Mouse (Mus musculus) embryonic facial prominence, embryonic 11.5 days (tissue): ENCODE results near the gene Efnb3. TPM values are rescaled to one million over a fixed set of nuclear protein-coding genes. Genes with fewer than 3 reads are reported as not detected.

Source experiments
- ATAC-seq: fragments of 200-750 bp; cut with Nextera tagmentation; replicated peaks from 2 replicates; pipeline ENCODE4 v1.8.0; 2017; ENCODE audit warnings: low read depth; ENCODE audit not compliant: insufficient number of reproducible peaks, low FRiP score, low TSS enrichment
- DNase-seq: peaks from one replicate; pipeline ENCODE4 v3.0.0-alpha.2; 2015; ENCODE audit warnings: low spot score
- H3K27ac ChIP-seq: fragments of 300-500 bp; sonication (generic); replicated peaks from 2 replicates; pipeline ENCODE4 v1.5.1; 2014; ENCODE audit warnings: mild to moderate bottlenecking, low read depth, low read length, control low read depth
- H3K27me3 ChIP-seq: fragments of 300-500 bp; sonication (generic); 2 replicates; pipeline ENCODE4 v1.6.1; 2014; ENCODE audit warnings: mild to moderate bottlenecking, low read length, moderate library complexity, mixed read lengths; ENCODE audit not compliant: control insufficient read depth, insufficient read depth
- H3K36me3 ChIP-seq: fragments of 300-500 bp; sonication (generic); replicated peaks from 2 replicates; pipeline ENCODE4 v1.6.1; 2014; ENCODE audit warnings: low read depth, mild to moderate bottlenecking, low read length, moderate library complexity, mixed read lengths; ENCODE audit not compliant: control insufficient read depth, insufficient read depth
- H3K4me1 ChIP-seq: fragments of 300-500 bp; sonication (generic); 2 replicates; pipeline ENCODE4 v1.6.1; 2014; ENCODE audit warnings: low read length, mixed read lengths; ENCODE audit not compliant: control insufficient read depth, insufficient read depth
- H3K4me2 ChIP-seq: fragments of 300-500 bp; sonication (generic); 2 replicates; pipeline ENCODE4 v1.6.1; 2014; ENCODE audit warnings: low read depth, mild to moderate bottlenecking, control low read depth, low read length, moderate library complexity
- H3K4me3 ChIP-seq: fragments of 300-500 bp; sonication (generic); 2 replicates; pipeline ENCODE4 v1.5.1; 2014; ENCODE audit warnings: low read depth, low read length, control low read depth
- H3K9ac ChIP-seq: fragments of 300-500 bp; sonication (generic); replicated peaks from 2 replicates; pipeline ENCODE4 v1.6.1; 2014; ENCODE audit warnings: mild to moderate bottlenecking, control low read depth, low read length
- H3K9me3 ChIP-seq: fragments of 300-500 bp; sonication (generic); replicated peaks from 2 replicates; pipeline ENCODE4 v1.6.1; 2016; ENCODE audit warnings: mild to moderate bottlenecking, low read length, inconsistent platforms, mixed read lengths; ENCODE audit not compliant: control insufficient read depth
- WGBS: fragments of 180-500 bp; shearing (Covaris S2); extraction: QIAGEN DNeasy Blood & Tissue Kit; methylation state at CpG from one replicate; pipeline ENCODE4 v1.1.7; 2014; 5-methylcytosine and 5-hydroxymethylcytosine counted together
- polyA plus RNA-seq: library from polyadenylated mRNA; unstranded; fragments of >200 nt; fragmentation: Nextera tagmentation; extraction: Ambion mirVana; gene quantifications from 2 replicates; pipeline ENCODE4 v1.2.1, GENCODE M21; 2014

The Efnb3 gene
- polyA plus RNA-seq, 1 experiment from 2014 or later, result 11.3 TPM

DNA sequence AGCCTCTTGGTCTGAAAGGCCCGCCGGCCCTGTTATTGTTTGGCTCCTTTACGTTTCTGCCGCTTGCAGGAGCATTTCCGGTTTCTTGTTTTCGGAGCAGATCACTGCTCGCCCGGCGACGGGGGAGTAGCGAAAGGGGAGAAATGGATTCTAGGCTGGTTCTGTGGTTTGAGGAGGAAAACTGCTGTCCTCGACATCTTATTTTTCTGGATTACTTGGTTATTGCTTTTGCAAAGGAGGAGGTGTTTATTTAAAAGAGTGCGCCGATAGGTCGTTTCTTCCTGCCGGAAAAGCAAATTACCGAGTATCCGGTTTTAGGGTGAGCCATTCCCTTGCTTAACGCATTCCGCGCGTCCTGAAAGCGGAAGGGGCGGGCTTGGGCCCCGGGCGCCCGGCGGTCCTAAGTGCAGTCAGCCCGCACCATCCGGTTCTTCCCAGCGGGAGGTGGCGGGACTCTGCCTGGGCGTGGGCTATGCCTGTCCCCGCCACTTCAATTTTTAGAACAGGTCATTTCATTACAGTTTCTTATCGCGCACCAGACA is 21.2 kb upstream of the Efnb3 start:
- Histone ChIP-seq H3K27ac (peak overlapping the region; percentile 80), H3K4me2 (peak overlapping the region; percentile 69), H3K9ac (peak overlapping the region; percentile 84), H3K27me3 (no peaks in the 10 kb centered on the region), H3K4me1 (peaks cover 7% of the 10 kb centered on the region), H3K36me3 (no peaks in the 10 kb centered on the region), H3K9me3 (no peaks in the 10 kb centered on the region), H3K4me3 (peak overlapping the region; percentile 65)
- WGBS, result 0% methylated on average over 36 of the region's 36 CpGs
- peak; percentile 98 for DNase-seq
- ATAC-seq, result peak; percentile 74

DNA sequence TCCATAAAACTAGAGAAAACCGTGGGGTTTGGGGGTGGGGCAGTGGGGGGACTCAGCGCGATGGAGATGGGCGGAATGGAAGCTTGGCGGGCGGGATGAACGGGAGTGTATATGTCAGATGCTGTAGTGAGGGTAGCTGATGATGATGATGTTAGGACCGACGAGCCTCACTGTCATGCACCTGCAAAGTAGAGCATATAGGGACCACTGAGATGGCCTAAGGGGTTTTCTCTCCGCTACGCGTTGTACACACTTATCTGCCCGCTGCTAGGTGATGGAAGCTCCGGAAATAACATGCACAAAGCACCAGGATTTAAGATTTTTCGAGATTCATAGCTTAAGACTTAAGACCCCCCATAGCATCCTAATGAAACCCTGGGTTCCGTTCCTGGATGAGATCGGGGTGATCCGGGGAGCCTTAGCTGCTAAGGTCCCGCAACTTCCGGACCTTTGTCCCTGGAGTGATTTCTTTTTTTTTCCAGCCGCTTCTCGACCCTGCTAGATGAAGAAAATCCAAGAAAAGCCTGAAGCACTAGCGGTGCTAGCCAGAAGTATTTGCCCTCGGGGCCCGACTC is 20.7 kb upstream of the Efnb3 start:
- Histone ChIP-seq H3K9ac (peak overlapping the region; percentile 84), H3K9me3 (no peaks in the 10 kb centered on the region), H3K27me3 (no peaks in the 10 kb centered on the region), H3K4me2 (peak overlapping the region; percentile 69), H3K36me3 (no peaks in the 10 kb centered on the region), H3K4me3 (peak overlapping the region; percentile 65), H3K27ac (peak overlapping the region; percentile 80), H3K4me1 (peaks cover 7% of the 10 kb centered on the region)
- WGBS, result under 1% methylated on average over 25 of the region's 25 CpGs
- ATAC-seq, result no peak
- no peak for DNase-seq

DNA sequence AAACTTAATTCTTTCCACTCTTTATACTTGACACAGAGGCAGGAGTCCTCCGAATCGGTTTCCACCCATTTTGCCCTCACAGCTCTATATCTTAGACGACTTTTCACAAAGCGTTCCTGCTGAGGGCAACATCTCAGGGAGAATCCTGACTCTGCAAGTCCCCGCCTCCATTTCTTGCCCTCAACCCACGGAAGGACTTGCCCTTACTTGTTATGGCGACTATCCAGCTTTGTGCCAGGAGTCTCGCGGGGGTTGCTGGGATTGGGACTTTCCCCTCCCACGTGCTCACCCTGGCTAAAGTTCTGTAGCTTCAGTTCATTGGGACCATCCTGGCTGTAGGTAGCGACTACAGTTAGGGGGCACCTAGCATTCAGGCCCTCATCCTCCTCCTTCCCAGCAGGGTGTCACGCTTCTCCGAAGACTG is 20.1 kb upstream of the Efnb3 start, which contains the start of the genes Wrap53 and Trp53:
TSS of gene Wrap53 (minus strand) at position 165 of the 424 bp plus-strand sequence.
TSS of gene Trp53 (plus strand) at position 269 of the 424 bp plus-strand sequence.
- WGBS, result under 1% methylated on average over 13 of the region's 13 CpGs
- peak within 1 kb of the TSS; percentile 80 for H3K27ac ChIP-seq
- peaks cover 7% of the 10 kb centered on the region for H3K4me1 ChIP-seq
- no peaks in the 10 kb centered on the region for H3K27me3 ChIP-seq
- DNase-seq (peak; percentile 96), ATAC-seq (peak; percentile 61)
- no peaks in the 10 kb centered on the region for H3K9me3 ChIP-seq
- H3K36me3 ChIP-seq, result no peaks in the 10 kb centered on the region
- H3K4me3 ChIP-seq, result peak within 1 kb of the TSS; percentile 79
- peak within 1 kb of the TSS; percentile 86 for H3K9ac ChIP-seq
- H3K4me2 ChIP-seq, result peak within 1 kb of the TSS; percentile 83

GRCm38 (mm10) chr11:69579128-69580017 is 19.4 kb upstream of the Efnb3 start:
- Histone ChIP-seq H3K4me2 (peak overlapping the region; percentile 83), H3K9me3 (no peaks in the 10 kb centered on the region), H3K27me3 (no peaks in the 10 kb centered on the region), H3K27ac (peak overlapping the region; percentile 80), H3K4me1 (peaks cover 7% of the 10 kb centered on the region), H3K4me3 (peak overlapping the region; percentile 79), H3K36me3 (no peaks in the 10 kb centered on the region), H3K9ac (peak overlapping the region; percentile 86)
- peak; percentile 87 for ATAC-seq
- peak; percentile 99 for DNase-seq
- 2% methylated on average over 39 of the region's 39 CpGs for WGBS

DNA sequence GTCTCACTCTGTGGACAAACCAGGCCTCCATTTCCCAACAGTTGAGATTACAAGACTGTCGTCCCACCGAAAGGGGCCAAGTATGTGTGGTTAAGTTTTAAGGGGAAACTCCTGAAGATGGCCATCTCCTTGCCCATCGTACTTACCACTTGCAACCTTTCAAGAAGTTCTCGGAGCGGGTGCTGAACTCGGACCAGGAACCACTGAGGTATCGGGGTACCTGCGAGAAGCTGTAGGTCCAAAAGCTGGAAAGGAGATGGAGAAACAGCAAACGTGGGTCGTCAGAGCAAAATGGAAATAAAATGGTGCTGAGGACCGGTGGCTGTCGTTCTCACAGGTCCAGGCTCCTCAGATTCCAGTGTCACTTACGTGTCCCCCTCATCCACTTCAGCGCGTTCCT is 18.3 kb upstream of the Efnb3 start:
- no peak overlapping the region for H3K27ac ChIP-seq

DNA sequence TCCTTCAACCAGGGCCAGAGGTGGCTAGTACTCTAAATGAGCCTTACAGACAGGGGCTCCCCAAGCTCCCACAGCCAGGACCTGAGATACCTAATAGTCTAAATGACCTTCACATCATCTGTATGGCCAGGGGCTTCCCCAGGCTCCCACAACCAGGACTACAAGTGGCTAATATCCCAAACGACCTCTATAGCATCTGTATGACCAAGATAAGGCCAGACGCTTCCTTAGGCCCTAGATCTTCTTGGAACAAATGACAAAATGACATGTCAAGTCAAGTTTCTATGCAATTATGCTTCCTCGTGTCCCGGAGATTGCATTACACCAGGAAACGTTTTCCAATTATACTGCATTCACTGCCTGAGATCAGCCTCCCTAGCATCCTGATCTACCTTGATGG is 16.3 kb upstream of the Efnb3 start:
- Histone ChIP-seq H3K4me1 (peaks cover 7% of the 10 kb centered on the region), H3K27me3 (no peaks in the 10 kb centered on the region), H3K9ac (no peak overlapping the region), H3K9me3 (no peaks in the 10 kb centered on the region), H3K4me3 (no peak overlapping the region), H3K36me3 (no peaks in the 10 kb centered on the region), H3K27ac (no peak overlapping the region), H3K4me2 (no peak overlapping the region)
- no peak for DNase-seq
- 75% methylated on average over 5 of the region's 5 CpGs for WGBS
- ATAC-seq, result no peak

More for the DNA sequence above, 18.3 kb upstream of the Efnb3 start:
- ATAC-seq (no peak), DNase-seq (no peak)
- no peaks in the 10 kb centered on the region for H3K27me3 ChIP-seq
- H3K4me1 ChIP-seq, result peaks cover 7% of the 10 kb centered on the region
- peak overlapping the region; percentile 86 for H3K9ac ChIP-seq
- no peaks in the 10 kb centered on the region for H3K36me3 ChIP-seq
- peak overlapping the region; percentile 83 for H3K4me2 ChIP-seq
- WGBS, result 17% methylated on average over 15 of the region's 15 CpGs
- H3K9me3 ChIP-seq, result no peaks in the 10 kb centered on the region
- peak overlapping the region; percentile 79 for H3K4me3 ChIP-seq

GRCm38 (mm10) chr11:69575220-69575619 is 15.2 kb upstream of the Efnb3 start:
- Histone ChIP-seq H3K27ac (no peak overlapping the region), H3K4me1 (peaks cover 7% of the 10 kb centered on the region), H3K9ac (no peak overlapping the region), H3K36me3 (peaks cover 5% of the 10 kb centered on the region; the same call in 1 of the 2 replicates), H3K4me3 (no peak overlapping the region), H3K4me2 (no peak overlapping the region), H3K9me3 (no peaks in the 10 kb centered on the region), H3K27me3 (no peaks in the 10 kb centered on the region)
- ATAC-seq (no peak), DNase-seq (peak; percentile 58)
- 65% methylated on average over 3 of the region's 3 CpGs for WGBS
